Mouse (Mus musculus): ENCODE data around the gene Sec14l1. TPM values are rescaled to one million over a fixed set of nuclear protein-coding genes. Genes with fewer than 3 reads are reported as not detected.

The Sec14l1 gene
- total RNA-seq, 2 experiments from 2014 or later, result 52.1 to 53.3 TPM

GRCm38 (mm10) chr11:117153553-117153952 is 38.6 kb downstream of the Sec14l1 start:
- DNase-seq (ENCODE audit: low spot score), result no peak

DNA sequence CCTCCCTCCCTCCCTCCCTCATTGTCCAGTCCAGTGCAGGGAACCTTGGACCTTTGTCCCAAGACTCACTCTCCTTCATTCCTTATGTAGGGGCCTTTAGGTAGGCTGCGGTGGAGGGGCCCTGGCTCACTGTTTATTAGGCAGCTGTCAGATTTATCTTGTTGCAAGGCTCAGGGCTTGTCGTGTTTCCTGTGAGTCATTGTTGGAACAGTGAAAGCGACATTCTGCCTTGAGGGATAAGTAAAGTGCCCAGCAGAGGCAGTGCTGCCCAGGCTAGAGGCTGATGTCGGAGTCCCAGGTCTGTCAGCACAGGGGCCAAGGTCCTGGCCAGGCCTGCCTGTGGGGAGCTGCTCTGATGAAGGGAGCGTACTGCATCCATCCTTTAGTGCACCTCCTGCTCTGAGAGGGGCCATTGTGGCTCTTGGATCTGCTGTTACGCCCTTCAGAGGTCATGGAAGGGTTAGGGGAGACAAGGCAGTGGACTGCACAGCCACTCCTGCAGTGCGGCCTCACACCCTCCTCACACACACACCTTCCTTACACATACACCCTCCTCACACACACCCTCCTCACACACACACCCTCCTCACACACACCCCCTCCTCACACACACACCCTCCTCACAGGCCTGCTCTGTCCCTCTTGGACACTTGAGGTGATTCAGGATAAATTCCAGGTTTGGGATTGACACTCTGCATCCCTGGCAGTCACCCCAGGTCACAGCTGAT is 39.3 kb downstream of the Sec14l1 start:
- DNase-seq (ENCODE audit: low spot score), result no peak

GRCm38 (mm10) chr11:117156725-117157124 is 41.8 kb downstream of the Sec14l1 start:
- DNase-seq (ENCODE audit: low spot score), result no peak

GRCm38 (mm10) chr11:117158343-117158742 is 43.4 kb downstream of the Sec14l1 start:
- DNase-seq (ENCODE audit: low spot score), result no peak

DNA sequence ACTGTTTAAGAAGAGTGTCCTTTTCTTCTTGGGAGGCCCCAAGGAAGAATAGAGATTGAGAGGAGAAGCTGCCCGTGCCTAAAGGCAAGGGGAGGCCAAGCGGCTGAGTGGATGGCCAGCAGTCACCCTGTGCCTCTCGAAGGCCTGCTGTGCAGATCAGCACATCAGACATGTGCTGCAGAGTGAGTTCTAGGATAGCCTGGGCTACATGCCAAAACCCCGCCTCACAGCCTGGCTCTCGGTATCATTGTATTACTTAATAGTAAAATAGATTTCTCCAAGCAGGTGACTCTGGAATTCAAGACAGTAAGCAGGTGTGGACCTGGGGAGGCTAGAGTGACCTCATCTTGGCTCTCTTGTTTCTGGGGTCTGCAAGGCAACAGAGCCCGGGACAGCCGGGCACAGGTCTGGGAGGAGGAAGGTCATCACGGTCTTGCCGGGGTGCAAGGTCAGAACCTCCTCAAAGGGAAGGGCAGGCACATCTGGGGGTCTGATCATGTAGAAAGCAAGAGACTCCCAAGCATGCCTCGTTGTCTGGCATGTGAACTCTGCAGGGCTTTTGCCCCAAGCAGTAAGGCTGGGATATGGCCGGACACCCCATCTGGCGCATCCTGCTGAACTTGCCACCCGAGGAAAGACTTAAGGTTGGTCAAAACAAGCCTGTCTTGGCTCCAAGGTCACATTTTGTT is 44.4 kb downstream of the Sec14l1 start:
- no peak for DNase-seq (ENCODE audit: low spot score)

DNA sequence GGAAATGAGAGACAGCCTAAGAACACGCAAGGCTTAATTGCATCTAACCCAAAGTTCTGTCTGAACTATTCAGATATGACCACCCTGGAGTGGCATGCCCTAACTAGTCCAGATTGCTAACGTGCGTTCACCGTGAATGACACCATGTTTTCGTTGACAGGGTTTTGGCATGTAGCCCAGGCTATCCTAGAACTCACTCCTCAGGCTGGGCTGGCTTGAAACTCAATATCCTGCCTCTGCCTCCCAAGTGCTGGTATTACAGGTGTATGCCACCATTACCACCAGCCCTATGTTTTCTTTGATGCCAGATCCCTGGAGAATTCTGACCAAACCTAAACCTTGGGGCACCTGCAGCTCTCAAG is 45.0 kb downstream of the Sec14l1 start:
- peak; percentile 72 for DNase-seq (ENCODE audit: low spot score)

DNA sequence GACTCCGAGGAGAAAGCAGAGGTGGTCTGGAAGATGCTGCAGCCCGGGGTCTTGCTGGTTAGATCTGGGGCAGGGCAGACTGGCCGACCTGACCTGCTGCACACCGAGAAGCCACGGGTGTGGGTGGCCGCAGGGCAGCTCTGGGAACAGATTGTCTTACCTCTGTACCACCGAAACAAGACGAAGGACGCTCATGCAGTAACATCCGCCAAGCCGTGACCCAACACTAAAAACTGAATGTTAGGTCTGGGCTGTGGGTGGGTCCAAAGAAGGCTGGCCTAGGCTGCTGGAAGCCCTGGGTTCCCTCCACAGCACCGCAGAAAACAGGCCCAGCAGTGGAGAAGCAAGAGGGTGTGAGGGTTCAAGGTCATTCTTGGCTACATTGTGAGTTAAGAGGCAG is 45.8 kb downstream of the Sec14l1 start:
- DNase-seq (ENCODE audit: low spot score), result peak; percentile 70

GRCm38 (mm10) chr11:117161574-117161973 is 46.6 kb downstream of the Sec14l1 start:
- DNase-seq (ENCODE audit: low spot score), result no peak

- no peak for DNase-seq (ENCODE audit: low spot score)
Observed at GRCm38 (mm10) chr11:117163098-117163497, 48.1 kb downstream of the Sec14l1 start.

DNA sequence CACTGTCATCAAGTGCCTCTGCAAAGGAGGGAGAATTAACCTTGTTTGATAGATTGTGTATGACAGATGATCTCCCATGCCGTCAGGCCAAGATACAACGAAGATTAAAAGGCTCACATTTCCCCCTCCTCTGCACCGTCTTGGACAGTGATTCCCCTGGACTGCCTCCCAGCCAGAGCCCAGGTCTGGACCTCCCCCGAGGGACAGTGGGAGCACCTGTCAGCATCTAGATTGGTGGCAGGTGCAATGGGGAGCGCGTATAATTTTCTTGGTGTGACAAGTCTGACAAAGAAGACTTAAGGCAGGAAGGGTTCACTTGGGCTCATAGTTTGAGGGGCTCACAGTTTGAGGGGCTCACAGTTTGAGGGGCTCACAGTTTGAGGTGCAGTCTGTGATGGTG is 48.8 kb downstream of the Sec14l1 start:
- DNase-seq (ENCODE audit: low spot score), result peak; percentile 44

DNA sequence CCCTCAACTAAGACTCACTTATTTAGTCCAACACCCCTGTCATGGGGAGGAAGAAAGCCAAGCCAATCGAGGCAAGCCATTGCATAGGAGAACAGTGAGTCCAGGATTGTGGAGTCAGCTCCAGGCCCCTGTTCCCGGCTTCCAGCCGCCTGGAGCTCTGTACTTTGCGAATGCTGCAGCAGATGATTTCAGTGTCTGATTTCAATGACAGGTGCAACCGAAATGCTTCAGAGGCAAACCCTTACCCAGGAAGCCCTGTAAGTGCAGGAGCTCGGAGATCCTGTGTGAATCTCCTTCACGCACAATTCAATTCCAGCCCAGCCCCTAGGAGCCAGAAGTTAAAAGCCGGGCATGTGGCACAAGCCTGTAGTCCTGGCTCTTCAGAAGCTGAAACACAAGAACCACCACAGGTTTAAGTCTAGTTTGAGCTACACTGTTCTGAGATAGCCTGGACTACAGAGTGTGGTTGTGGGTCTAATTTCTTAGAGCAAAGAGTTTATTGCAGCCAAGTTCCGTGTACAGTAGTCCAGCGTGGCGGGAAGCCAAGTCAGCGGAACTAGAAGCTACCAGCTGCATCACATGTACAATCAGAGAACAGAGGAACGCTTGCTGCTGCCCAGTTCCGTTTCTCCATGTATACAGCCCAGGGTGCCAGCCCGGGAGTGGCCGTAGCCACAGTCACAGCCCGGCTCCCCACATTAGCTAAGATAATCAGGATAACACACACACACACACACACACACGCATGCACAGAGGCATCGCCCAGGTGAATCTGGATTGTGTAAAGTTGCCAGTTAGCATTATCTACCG is 53.5 kb downstream of the Sec14l1 start:
- DNase-seq (ENCODE audit: low spot score), result peak; percentile 52

DNA sequence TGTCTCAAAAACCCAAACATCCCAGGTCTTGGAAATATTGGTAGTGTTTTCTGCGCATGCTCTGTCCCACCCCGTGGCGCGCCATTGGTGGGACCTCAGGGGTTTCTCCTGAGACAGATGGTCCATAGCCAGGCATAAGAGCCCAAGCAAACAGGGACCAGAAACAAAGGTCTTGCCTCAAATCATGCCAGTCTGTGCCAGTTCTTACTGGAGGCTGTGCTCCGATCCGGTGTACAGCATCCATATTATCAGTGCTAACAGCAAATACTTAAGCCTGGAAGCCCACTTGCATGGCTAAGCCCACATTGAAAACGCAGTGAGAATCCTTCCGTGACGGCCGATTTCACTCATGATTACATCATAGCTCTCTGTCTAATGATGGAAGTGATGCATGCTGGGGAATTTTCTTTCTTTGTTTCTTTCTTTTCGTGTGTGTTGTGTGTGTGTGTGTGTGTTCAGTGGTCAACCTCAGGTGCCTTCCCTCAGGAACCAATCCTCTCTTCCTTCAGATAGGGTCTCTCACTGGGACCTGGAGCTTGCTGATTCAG is 54.2 kb downstream of the Sec14l1 start:
- no peak for DNase-seq (ENCODE audit: low spot score)

GRCm38 (mm10) chr11:117169801-117170565 is 55.0 kb downstream of the Sec14l1 start:
- no peak for DNase-seq (ENCODE audit: low spot score)

DNA sequence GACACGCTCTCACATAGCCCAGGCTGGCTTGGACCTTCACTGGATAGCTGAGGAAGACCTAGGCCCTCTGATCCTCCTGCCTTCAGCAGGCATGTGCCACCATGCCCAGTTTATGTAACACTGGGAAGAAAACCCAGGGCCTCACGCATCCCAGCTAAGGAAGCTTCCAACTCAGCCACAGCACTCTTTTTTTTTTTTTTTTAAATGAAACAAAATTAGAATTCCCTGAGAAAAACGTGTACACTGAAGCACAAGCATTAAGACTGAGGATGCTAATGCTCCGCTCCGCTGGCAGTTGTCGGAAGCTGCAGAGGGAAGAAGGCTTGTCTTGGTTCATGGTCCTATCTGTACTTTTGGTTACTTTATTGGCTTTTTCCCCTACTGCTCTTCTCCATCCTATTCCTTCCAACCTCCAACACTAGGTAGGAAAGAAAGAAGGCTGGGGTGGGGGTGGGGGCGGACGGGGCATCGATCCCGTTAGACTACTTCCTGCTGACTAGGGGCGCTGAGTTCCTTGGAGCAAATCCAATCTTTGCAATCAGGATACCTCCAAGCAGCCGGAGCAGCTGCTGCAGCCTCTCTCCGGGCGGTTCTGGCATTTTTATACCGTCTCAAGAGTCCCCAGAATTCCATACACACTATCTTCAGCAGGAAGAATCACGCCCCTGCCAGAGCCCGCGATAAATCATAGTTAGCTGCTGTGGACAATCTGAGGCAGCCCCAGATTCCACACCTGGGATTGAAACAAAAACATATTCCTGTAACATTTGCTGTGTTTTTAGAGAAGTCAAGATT is 59.3 kb downstream of the Sec14l1 start:
- no peak for DNase-seq (ENCODE audit: low spot score)

GRCm38 (mm10) chr11:117174924-117175323 is 60.0 kb downstream of the Sec14l1 start:
- peak; percentile 43 for DNase-seq (ENCODE audit: low spot score)

GRCm38 (mm10) chr11:117175472-117175871 is 60.5 kb downstream of the Sec14l1 start:
- no peak for DNase-seq (ENCODE audit: low spot score)

GRCm38 (mm10) chr11:117176304-117176703 is 61.3 kb downstream of the Sec14l1 start:
- DNase-seq (ENCODE audit: low spot score), result no peak

GRCm38 (mm10) chr11:117176900-117177299 is 61.9 kb downstream of the Sec14l1 start:
- no peak for DNase-seq (ENCODE audit: low spot score)

DNA sequence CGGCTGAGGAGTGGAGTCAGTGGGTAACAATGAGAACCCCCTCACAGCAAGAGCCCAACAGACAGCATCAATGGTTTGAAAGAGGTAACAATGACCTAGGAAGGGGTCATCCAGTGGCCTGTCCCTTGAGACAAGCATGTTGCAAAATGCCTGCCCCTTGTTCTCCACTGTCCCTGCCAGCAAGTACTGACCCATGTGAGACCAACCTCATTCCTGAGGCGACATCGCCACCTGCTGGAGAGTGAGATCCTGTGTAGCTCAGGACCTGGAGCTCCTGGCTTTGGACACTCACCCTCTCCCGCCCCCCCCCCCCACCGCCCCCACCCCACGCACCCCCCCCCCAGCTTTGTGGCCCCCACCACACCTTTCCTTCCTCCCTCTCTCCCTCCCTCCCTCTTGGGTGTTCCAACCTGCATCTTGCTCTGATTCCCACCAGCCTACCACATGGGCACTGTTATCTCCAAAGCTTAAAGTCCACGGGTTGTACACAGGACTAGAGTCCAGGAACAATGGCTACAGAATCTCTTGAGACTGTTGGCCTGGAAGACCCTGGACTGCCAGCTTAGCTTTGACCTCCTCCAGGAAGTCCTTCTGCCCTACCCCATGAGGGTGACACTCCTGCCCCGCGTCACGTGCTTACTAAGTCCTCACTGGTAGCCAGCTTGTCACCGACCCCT is 62.5 kb downstream of the Sec14l1 start:
- peak; percentile 94 for DNase-seq (ENCODE audit: low spot score)

DNA sequence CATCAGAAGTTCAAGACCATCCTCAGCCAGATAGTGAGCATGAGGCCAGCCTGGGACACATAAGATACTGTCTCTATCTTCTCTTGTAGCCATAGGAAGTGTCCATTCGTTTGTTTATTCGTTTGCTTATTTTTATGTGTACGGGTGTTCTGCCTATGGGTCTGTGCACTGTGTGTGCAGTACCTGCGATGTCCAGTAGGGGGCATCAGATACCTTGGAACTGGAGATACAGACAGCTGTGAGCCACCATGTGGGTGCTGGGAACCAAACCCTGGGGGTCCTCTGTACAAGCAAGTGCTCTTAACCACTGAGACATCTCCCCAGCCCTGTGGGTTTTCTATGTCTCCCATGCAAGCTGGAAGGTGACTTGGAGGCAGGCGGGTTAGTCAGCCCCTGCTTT is 64.9 kb downstream of the Sec14l1 start:
- DNase-seq (ENCODE audit: low spot score), result no peak
